Mouse (Mus musculus): ENCODE measurements around the gene Jak1.

Jak1 gene

DNA sequence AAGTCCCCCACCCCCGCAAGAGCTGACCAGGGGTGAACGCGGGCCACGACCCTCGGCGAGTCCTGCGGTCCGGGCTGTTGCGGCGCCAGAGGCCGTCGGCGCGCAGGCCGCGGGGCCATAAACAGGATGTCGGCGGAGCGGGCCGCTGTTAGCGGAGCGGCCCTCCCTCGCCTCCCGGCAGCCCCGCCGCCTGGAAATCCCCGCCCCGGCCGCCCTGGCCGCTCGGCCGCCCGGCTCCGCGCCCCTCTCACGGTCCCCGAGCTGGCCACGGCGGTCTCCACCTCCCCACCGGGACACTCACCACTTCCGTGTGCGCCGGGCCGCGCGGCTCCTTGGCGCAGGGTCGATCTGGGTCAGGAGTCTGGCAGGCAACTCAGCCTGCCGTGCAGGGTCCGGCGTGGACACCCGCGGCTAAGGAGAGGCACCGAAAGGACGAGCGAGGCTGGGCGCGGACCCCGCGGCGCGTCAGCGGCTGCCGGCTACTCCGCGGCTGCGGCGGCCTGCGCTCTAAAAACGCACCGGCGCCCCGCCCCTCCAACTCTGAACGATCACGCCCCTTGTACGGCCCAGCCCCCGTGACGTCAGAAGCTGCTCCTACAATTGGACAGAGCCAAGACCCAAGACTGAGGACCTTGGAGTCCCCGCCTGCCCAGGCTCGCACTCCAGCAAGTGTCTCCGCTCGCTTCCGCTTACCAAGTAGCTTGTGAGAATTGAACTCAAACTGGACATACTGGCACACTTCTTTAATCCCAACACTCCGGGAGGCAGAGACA is at the start of gene Jak1:
Jak1 (minus strand) TSS at position 542 of the 773 bp plus-strand sequence.
- DNase-seq (ENCODE audit: low spot score in 2 of 2), result peak; percentile 99

- no peak for DNase-seq (ENCODE audit: low spot score in 2 of 2)
Measured at GRCm38 (mm10) chr4:101312055-101312454, 47.0 kb upstream of the Jak1 start.

DNA sequence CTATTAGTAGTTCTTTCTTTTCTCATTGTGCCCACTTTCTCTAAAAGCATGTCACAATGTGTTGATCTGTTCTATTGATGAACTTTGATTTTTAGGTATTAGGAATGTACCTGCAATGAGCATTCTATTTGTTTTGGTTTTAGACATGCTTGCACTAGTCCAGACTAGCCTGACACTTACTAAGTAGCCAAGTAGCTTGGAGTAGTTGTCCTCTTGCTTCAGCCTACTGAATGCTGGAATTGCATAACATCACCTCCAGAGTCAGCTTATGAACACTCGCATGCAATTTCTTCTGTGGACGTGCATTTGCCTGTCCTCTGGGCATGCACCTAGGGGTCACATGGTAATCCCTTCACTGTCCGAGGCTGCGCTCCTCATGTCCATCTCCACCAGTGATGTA is 43.1 kb upstream of the Jak1 start:
- DNase-seq (ENCODE audit: low spot score in 2 of 2), result no peak

DNA sequence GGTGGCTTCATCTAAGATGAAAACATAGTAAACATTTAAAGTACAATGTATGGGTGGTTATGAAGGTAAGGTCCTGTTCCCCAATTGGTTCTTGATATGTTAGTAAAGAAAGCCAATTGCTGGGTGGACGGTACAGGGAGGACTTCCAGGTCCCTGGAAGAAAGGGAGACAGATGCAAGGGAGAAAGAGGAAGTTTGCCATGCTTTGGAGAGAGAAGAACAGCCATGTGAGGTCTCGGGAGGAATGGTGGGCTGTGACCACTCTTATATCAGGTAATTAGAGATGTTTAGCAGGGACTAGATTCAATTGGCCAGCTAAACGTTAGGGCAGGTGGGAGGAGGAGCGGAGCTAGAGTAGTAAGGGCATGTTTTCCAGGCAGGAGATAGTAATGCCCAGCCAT is 42.2 kb upstream of the Jak1 start:
- no peak for DNase-seq (ENCODE audit: low spot score in 2 of 2)

- DNase-seq (ENCODE audit: low spot score in 2 of 2), result no peak
Measured at GRCm38 (mm10) chr4:101306132-101306915, 41.2 kb upstream of the Jak1 start.

DNA sequence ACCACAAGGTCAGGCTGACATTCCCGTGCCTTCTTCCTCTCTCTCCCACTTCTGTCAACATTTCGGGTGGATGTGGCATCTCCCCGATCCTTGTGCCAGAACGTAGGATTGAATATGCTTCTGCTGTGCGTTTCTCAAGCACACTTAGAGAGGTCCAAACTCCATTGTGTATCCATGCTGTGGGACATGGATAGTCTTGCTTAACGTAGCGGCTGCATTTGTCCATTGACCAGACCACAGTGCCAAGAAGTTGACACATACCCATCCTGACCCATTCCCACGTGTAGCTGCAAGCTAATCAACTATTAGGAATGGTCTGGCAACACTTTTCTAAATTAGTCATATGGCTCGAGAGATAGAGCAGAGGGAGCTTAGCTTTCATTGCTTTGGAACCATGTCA is 40.0 kb upstream of the Jak1 start:
- peak in 1 of 2 experiments; percentile 10 for DNase-seq (ENCODE audit: low spot score in 2 of 2)

DNA sequence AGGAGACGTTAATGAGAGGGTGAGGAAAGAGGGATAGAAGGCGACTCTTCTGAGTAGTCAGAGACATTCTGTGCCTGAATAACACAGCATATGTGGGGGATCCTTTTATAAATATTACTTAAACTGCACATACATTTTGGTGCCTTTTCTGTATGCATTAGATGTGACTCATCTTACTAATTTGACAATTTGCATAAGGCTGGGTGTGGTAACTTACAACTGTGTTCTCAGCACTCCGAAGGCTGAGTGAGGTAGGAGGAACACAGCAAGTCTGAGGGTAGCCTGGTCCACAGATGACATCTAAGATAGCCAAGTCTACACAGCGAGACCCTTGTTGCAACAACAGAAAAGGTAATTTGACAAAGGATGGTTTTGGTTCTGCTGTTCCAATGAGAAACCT is 39.0 kb upstream of the Jak1 start:
- DNase-seq (ENCODE audit: low spot score in 2 of 2), result no peak

DNA sequence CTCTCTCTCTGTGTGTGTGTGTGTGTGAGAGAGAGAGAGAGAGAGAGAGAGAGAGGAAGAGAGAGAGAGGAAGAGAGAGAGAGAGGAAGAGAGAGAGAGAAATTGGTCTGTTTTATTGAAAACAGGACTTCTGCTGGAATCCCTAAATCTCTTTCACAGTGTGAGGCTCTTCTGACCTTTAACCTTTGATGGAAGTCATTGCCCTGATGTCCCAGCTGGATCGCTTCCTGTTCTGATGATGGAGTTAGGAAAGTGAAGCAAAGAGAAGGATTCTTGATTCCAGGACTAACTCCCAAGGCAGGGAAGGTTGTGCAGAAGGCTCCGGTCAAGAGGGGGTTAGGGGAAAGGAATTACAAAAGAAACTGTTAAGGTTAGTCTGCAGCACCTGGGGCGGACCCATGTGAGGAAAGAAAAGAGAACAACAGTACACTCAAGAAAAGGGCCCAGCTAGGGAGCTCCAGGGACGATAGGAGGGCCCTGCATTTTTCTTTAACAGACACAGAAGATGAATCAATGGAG is 35.4 kb upstream of the Jak1 start:
- no peak for DNase-seq (ENCODE audit: low spot score in 2 of 2)

GRCm38 (mm10) chr4:101298311-101298990 is 33.4 kb upstream of the Jak1 start:
- DNase-seq (ENCODE audit: low spot score in 2 of 2), result no peak

DNA sequence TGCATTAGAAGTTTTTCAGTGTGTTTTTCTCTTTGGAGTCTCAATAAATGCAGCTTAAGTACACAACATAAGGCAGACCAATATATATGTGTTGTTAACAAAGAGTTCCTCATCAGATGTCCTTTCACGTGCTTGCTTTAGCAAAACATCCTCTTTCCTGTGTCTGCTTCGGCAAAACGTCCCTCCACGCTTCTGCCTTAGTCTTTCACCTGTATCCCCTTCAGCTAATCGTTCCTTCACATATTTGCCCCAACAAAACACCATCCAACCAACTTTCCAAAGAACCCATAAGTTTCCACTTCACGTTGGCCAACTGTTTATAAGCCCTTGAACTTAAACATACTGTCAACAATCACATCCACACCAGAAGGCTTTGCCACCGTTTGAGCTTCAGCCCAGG is 31.8 kb upstream of the Jak1 start:
- DNase-seq (ENCODE audit: low spot score in 2 of 2), result no peak

DNA sequence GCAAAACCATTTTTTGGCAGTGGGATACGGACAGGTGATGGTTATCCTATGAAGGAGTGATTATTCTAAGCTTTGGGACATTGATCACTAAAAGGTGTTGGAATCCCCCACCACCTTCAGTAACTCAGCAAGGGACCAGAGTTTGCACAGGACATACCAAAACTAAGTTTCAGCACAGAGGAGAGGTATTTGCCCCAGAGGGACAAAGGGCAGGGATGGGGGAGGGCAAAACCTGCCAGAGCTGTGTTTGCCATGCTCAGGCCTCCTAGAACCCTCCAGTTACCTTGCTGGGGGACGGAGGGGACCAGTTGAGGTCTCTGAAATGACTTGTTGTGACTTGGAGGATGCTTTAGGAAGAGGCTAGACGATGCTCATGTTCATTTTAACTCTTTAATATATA is 30.7 kb upstream of the Jak1 start:
- no peak for DNase-seq (ENCODE audit: low spot score in 2 of 2)

- DNase-seq (ENCODE audit: low spot score in 2 of 2), result no peak
Measured at GRCm38 (mm10) chr4:101293661-101294060, 28.6 kb upstream of the Jak1 start.

- peak; percentile 61 to 80 for DNase-seq (ENCODE audit: low spot score in 2 of 2)
Measured at GRCm38 (mm10) chr4:101292736-101293541, 27.9 kb upstream of the Jak1 start.

DNA sequence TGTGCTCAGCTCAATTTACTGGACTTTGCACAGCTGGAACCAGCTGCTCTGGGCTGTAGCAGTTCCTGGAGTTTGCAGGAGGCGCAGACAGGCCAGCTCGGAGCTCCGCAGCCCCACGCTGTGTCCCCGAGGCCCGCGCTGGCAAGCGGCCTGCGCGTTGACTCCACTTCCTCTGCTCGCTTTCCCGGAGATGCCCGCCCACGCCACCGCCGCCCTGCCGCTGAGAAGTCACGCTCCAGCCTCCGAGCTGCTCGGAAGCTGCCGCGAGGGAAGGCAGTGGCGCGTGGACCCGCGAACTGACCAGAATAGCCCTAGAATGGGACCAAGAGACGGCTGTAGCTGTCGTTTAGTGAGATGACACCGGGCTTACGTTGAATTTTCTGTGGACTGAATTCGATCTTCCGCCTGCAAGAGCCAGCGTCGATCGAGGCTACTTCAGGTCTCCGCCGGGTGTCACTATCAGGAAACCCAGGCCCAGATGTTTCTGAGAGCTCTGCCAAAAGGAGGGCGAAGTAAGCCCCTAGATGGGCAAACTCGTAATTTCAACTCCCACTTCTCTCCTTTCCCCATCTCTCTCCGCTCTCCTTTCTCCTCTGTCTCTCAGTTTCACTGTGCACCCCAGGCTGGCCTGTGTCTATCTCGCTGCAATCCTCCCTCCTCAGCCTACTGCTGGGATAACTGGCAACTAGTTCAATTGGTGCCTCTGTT is 27.1 kb upstream of the Jak1 start:
- peak; percentile 71 to 90 for DNase-seq (ENCODE audit: low spot score in 2 of 2)

GRCm38 (mm10) chr4:101288292-101288691 is 23.2 kb upstream of the Jak1 start:
- DNase-seq (ENCODE audit: low spot score in 2 of 2), result no peak

DNA sequence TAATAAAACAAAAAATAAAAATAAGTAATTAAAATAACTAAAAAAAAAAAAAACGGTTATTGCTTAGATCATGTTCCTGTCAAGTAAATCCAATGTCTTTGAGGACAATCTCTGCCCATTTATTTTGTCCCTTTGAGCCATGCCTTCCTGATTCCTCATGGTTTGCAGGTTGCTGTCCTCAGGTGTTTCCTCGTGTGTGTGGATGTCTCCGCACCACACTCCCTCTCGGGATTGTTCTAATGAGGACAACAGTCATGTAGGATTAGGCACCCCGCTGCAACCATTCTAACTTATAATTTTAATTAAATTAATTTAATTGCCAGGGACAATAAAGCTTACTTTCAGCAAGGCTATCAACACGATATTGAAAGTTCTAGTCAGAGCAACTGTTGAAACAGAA is 21.5 kb upstream of the Jak1 start:
- DNase-seq (ENCODE audit: low spot score in 2 of 2), result no peak

DNA sequence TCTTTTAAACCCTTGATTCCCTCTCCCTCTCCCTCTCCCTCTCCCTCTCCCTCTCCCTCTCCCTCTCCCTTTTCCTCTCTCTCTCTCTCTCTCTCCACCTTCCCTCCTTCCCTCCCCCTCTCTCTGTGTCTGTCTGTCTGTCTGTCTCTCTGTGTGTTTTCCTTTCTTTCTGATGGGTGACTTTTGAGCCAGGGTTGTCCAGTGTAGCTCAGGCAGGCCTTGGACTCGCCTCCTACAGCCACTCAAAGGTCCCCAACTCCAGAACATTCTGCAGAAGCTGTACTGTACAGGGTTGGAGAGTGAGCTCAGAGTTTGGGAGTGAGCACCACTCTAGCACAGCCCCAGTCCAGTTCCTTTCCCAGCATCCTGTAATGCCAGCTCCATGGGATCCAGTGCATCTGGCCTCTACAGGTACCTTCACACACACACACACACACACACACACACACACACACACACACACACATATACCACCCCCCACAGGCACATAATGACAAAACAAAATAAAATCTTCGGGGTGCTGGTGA is 20.9 kb upstream of the Jak1 start:
- no peak for DNase-seq (ENCODE audit: low spot score in 2 of 2)

- DNase-seq (ENCODE audit: low spot score in 2 of 2), result no peak
Measured at GRCm38 (mm10) chr4:101283938-101284337, 18.9 kb upstream of the Jak1 start.

GRCm38 (mm10) chr4:101282237-101282636 is 17.2 kb upstream of the Jak1 start:
- DNase-seq (ENCODE audit: low spot score in 2 of 2), result no peak

DNA sequence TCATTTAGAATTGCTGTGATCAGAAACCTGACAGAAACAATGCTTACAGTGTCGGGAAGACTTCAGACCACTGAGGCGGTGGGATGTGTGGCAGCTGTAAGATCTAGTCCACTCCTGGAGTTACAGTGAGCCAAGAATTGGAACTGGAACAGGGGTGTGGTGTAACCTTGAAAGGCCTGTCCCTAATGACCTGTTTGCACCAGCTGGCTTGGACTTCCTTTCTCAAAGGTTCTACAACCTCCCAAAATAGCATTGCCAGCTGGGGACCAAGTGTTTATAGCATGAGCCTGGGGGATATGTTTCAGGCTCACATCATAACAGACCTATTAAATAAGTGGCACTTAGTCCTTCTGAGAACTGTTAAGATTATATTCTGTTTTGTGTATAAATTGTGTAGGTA is 15.0 kb upstream of the Jak1 start:
- DNase-seq (ENCODE audit: low spot score in 2 of 2), result no peak
